Mouse (Mus musculus) midbrain, embryonic 12.5 days (tissue): ENCODE measurements around the gene Ndufv1. TPM values are rescaled to one million over a fixed set of nuclear protein-coding genes. Genes with fewer than 3 reads are reported as not detected.

ENCODE experiments used
- ATAC-seq: fragments of 200-750 bp; cut with Nextera tagmentation; 2 replicates; pipeline ENCODE4 v1.8.0; 2017; ENCODE audit warnings: low read depth, moderate TSS enrichment, moderate library complexity; ENCODE audit not compliant: low FRiP score
- H3K27ac ChIP-seq: fragments of 300-500 bp; sonication (generic); replicated peaks from 2 replicates; pipeline ENCODE4 v1.5.1; 2016; ENCODE audit warnings: mild to moderate bottlenecking
- H3K27me3 ChIP-seq: fragments of 300-500 bp; sonication (generic); 2 replicates; pipeline ENCODE4 v1.6.1; 2016; ENCODE audit warnings: mild to moderate bottlenecking
- H3K36me3 ChIP-seq: fragments of 300-500 bp; sonication (generic); 2 replicates; pipeline ENCODE4 v1.6.1; 2016
- H3K4me1 ChIP-seq: fragments of 300-500 bp; sonication (generic); 2 replicates; pipeline ENCODE4 v1.6.1; 2016
- H3K4me2 ChIP-seq: fragments of 300-500 bp; sonication (generic); replicated peaks from 2 replicates; pipeline ENCODE4 v1.6.1; 2016; ENCODE audit warnings: mild to moderate bottlenecking, moderate library complexity
- H3K4me3 ChIP-seq: fragments of 300-500 bp; sonication (generic); 2 replicates; pipeline ENCODE4 v1.5.1; 2016; ENCODE audit warnings: mild to moderate bottlenecking
- H3K9ac ChIP-seq: fragments of 300-500 bp; sonication (generic); replicated peaks from 2 replicates; pipeline ENCODE4 v1.6.1; 2016; ENCODE audit warnings: mild to moderate bottlenecking, moderate library complexity
- H3K9me3 ChIP-seq: fragments of 300-500 bp; sonication (generic); 2 replicates; pipeline ENCODE4 v1.6.1; 2016; ENCODE audit warnings: mild to moderate bottlenecking
- WGBS: fragments of 180-500 bp; shearing (Covaris S2); methylation state at CpG from one replicate; pipeline ENCODE4 v1.1.7; 2016; 5-methylcytosine and 5-hydroxymethylcytosine counted together
- polyA plus RNA-seq: library from polyadenylated mRNA; unstranded; fragments of >200 nt; fragmentation: Nextera tagmentation; extraction: Ambion mirVana; gene quantifications from 2 replicates; pipeline ENCODE4 v1.2.1, GENCODE M21; 2016

Ndufv1 gene
- polyA plus RNA-seq, 1 experiment from 2014 or later: 188 TPM

- no peaks in the 10 kb centered on the region for H3K9me3 ChIP-seq
- H3K27ac ChIP-seq: no peak overlapping the region
- H3K4me2 ChIP-seq: no peak overlapping the region
- no peak overlapping the region for H3K4me3 ChIP-seq
- 84% methylated on average over 5 of the region's 5 CpGs for WGBS
- H3K9ac ChIP-seq: no peak overlapping the region
- no peaks in the 10 kb centered on the region for H3K27me3 ChIP-seq
- no peaks in the 10 kb centered on the region for H3K36me3 ChIP-seq
- no peaks in the 10 kb centered on the region for H3K4me1 ChIP-seq
- ATAC-seq: no peak
These were observed 52.4 kb downstream of the Ndufv1 start for GRCm38 (mm10) chr19:3960211-3960610.

DNA sequence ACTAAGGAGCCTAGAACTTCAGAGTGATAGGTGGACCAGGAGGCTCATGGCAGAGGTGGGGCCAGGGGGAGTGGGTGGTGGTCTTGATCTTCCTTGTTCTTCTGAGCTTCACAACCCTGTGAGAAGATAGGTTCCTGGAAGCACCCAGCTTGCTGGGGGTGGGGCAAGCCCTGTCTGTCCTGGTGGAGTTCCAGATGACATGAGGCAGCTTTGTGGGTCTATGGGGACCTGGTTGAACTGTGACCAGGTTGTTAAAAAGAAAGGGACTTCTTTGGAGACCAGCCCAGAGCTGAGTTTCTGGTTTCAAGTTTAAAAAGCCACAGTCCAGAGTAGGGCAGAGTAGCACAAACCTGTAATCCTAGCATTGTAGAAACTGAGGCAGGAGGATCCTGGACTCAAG is 53.6 kb downstream of the Ndufv1 start:
- no peak overlapping the region for H3K4me3 ChIP-seq
- H3K9me3 ChIP-seq: no peaks in the 10 kb centered on the region
- H3K4me2 ChIP-seq: no peak overlapping the region
- no peaks in the 10 kb centered on the region for H3K36me3 ChIP-seq
- no peak for ATAC-seq
- no peak overlapping the region for H3K9ac ChIP-seq
- H3K4me1 ChIP-seq: no peaks in the 10 kb centered on the region
- H3K27ac ChIP-seq: no peak overlapping the region
- no peaks in the 10 kb centered on the region for H3K27me3 ChIP-seq

GRCm38 (mm10) chr19:3958470-3958869 is 54.1 kb downstream of the Ndufv1 start, which contains the start of gene Aldh3b3:
TSS of gene Aldh3b3 (plus strand) at chr19:3958645.
- Histone ChIP-seq H3K27ac (no peak within 1 kb of the TSS), H3K9ac (no peak within 1 kb of the TSS), H3K27me3 (no peaks in the 10 kb centered on the region), H3K4me2 (no peak within 1 kb of the TSS), H3K4me3 (no peak within 1 kb of the TSS), H3K9me3 (no peaks in the 10 kb centered on the region), H3K36me3 (no peaks in the 10 kb centered on the region), H3K4me1 (no peaks in the 10 kb centered on the region)
- WGBS: 79% methylated on average over 4 of the region's 4 CpGs
- ATAC-seq: no peak

Other genes starting within 250 kb of the Ndufv1 start
- gene Kmt5b, start 245.4 kb downstream of the Ndufv1 start, polyA plus RNA-seq: 61.3 and 65.9 TPM in 2 replicates
- gene Chka, start 161.0 kb downstream of the Ndufv1 start, polyA plus RNA-seq: 69.1 and 73.9 TPM in 2 replicates
- 16.3 and 18.7 TPM in 2 replicates for gene Tcirg1, start 105.7 kb downstream of the Ndufv1 start, polyA plus RNA-seq
- gene Ndufs8, start 100.0 kb downstream of the Ndufv1 start, polyA plus RNA-seq: 193 and 210 TPM in 2 replicates
- 0.83 and 0.96 TPM in 2 replicates for gene Aldh3b1, start 83.0 kb downstream of the Ndufv1 start, polyA plus RNA-seq
- 8.5 and 10.4 TPM in 2 replicates for gene Unc93b1, start 77.6 kb downstream of the Ndufv1 start, polyA plus RNA-seq
- not detected in 2 replicates for gene Aldh3b3, start 54.2 kb downstream of the Ndufv1 start, polyA plus RNA-seq
- gene Aldh3b2, start 40.5 kb downstream of the Ndufv1 start, polyA plus RNA-seq: 0.62 and 1.0 TPM in 2 replicates
- gene Acy3, start 26.2 kb downstream of the Ndufv1 start, polyA plus RNA-seq: 0.88 and 1.3 TPM in 2 replicates
- gene Tbx10, start 20.1 kb downstream of the Ndufv1 start, polyA plus RNA-seq: not detected in 2 replicates
- gene Nudt8, start 12.2 kb downstream of the Ndufv1 start, polyA plus RNA-seq: 15.6 and 17.6 TPM in 2 replicates
- 3.5 and 4.5 TPM in 2 replicates for gene Gm49405, start 12.2 kb downstream of the Ndufv1 start, polyA plus RNA-seq
- gene Doc2g, start 9.5 kb downstream of the Ndufv1 start, polyA plus RNA-seq: 3.6 and 5.2 TPM in 2 replicates
- 323 and 328 TPM in 2 replicates for gene Gstp1, start 25.2 kb upstream of the Ndufv1 start, polyA plus RNA-seq
- gene Gstp2, start 33.2 kb upstream of the Ndufv1 start, polyA plus RNA-seq: 1.6 and 2.4 TPM in 2 replicates
- not detected in 2 replicates for gene Gstp3, start 46.8 kb upstream of the Ndufv1 start, polyA plus RNA-seq
- gene Cabp2, start 68.8 kb upstream of the Ndufv1 start, polyA plus RNA-seq: not detected in 2 replicates
- gene Cdk2ap2, start 84.4 kb upstream of the Ndufv1 start, polyA plus RNA-seq: 66.7 and 68.0 TPM in 2 replicates
- 27.2 and 29.0 TPM in 2 replicates for gene Pitpnm1, start 87.2 kb upstream of the Ndufv1 start, polyA plus RNA-seq
- gene Aip, start 113.1 kb upstream of the Ndufv1 start, polyA plus RNA-seq: 59.5 and 63.6 TPM in 2 replicates
- gene Gpr152, start 127.0 kb upstream of the Ndufv1 start, polyA plus RNA-seq: not detected in 2 replicates
- gene Cabp4, start 131.2 kb upstream of the Ndufv1 start, polyA plus RNA-seq: 0.12 and 0.14 TPM in 2 replicates
- 121 and 133 TPM in 2 replicates for gene Coro1b, start 135.8 kb upstream of the Ndufv1 start, polyA plus RNA-seq
- 0.42 and 0.71 TPM in 2 replicates for gene Ptprcap, start 140.8 kb upstream of the Ndufv1 start, polyA plus RNA-seq
- 62.8 and 63.3 TPM in 2 replicates for gene Rps6kb2, start 150.5 kb upstream of the Ndufv1 start, polyA plus RNA-seq
- gene Carns1, start 162.7 kb upstream of the Ndufv1 start, polyA plus RNA-seq: 3.8 and 4.2 TPM in 2 replicates
- gene Tbc1d10c, start 178.5 kb upstream of the Ndufv1 start, polyA plus RNA-seq: 0.73 and 0.86 TPM in 2 replicates
- 709 and 733 TPM in 2 replicates for gene Ppp1ca, start 179.3 kb upstream of the Ndufv1 start, polyA plus RNA-seq
- gene Rad9a, start 188.9 kb upstream of the Ndufv1 start, polyA plus RNA-seq: 35.0 and 41.5 TPM in 2 replicates
- 0.48 and 0.94 TPM in 2 replicates for gene Clcf1, start 201.4 kb upstream of the Ndufv1 start, polyA plus RNA-seq
- not detected in 2 replicates for gene AC109138.7, start 201.6 kb upstream of the Ndufv1 start, polyA plus RNA-seq
- gene Pold4, start 219.1 kb upstream of the Ndufv1 start, polyA plus RNA-seq: 15.2 and 16.1 TPM in 2 replicates